Mouse (Mus musculus): Measurements from ENCODE around the gene Ppid.

- no peak for TF ChIP-seq CTCF (IDR thresholded peaks at IDR 0.05; ENCODE audit: extremely low read depth, insufficient read depth, insufficient read length, insufficient replicate concordance)
- no peak for TF ChIP-seq POLR2A (IDR thresholded peaks at IDR 0.05; ENCODE audit: low read depth, low read length)
Observed at GRCm38 (mm10) chr3:79628182-79628560, 37.0 kb downstream of the Ppid start.
